Mouse (Mus musculus) heart, postnatal 10 days (tissue): ENCODE measurements around the gene Stk11. TPM values are rescaled to one million over a fixed set of nuclear protein-coding genes. Genes with fewer than 3 reads are reported as not detected.

Experiments used
- DNase-seq, 2 experiments: peaks; one replicate each; pipeline ENCODE4 v3.0.0; 2021
- intact Hi-C: fragments of 180-260 bp; cut with DNase I; formaldehyde crosslinking; loops from one replicate; pipeline ENCODE4 v1.15.1; 2025
- total RNA-seq, 2 experiments: library from RNA; stranded (reverse); gene quantifications; 2 replicates each; pipeline ENCODE4 v1.2.3; 2021

Gene Stk11
- total RNA-seq, 2 experiments from 2014 or later: 110 to 112 TPM

- intact Hi-C loops: no loop called here
- no peak for DNase-seq
These were observed 8.4 kb downstream of the Stk11 start for GRCm38 (mm10) chr10:80123932-80124562.

DNA sequence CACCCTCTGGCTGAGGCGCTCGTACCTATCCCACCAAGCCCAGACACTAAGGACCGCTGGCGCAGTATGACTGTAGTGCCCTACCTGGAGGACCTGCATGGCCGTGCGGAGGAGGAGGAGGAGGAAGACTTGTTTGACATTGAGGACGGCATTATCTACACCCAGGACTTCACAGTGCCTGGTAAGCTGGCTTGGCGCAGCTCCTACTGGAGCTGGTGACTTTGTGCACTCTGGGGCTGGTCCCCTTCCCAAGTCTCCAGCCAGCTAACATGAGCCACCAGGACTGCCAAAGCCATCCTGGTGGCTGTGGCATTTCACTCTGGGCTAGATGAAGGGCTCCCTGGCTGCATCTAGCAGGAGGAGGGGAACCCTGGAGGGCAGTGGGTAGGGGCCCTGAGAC is 12.3 kb downstream of the Stk11 start:
- intact Hi-C loops: no loop called here
- DNase-seq: no peak

GRCm38 (mm10) chr10:80129846-80130245 is 14.2 kb downstream of the Stk11 start:
- no peak for DNase-seq
- intact Hi-C loops: no loop called here

- intact Hi-C loops: no loop called here
- DNase-seq: no peak
These were observed 14.9 kb downstream of the Stk11 start for GRCm38 (mm10) chr10:80130403-80131031.

GRCm38 (mm10) chr10:80131316-80131951 is 15.8 kb downstream of the Stk11 start:
- peak in 1 of 2 experiments; percentile 16 for DNase-seq
- intact Hi-C loops: no loop called here

DNA sequence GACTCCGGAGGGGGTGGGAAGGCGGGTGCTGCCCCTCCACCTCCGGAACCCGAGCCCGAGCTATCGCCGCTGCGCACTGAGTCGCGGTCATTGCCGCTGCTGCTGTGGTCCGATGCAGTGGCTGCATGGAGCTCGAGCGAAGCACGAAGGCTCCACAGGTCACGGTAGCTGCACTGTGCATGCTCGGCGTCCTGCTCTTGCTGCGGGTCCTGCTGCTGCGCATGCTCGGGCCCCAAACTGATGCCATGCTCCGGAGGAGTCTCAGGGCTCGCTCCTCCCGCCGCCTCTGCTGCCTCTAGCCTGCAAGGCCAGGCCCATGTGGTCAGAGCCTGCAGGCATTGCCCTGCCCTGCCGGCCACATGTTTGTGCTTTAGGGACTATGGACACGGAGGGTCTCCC is 16.3 kb downstream of the Stk11 start:
- intact Hi-C loops: no loop called here
- no peak for DNase-seq

- peak; percentile 77 to 81 for DNase-seq
- intact Hi-C loops: no loop called here
These were observed 17.7 kb downstream of the Stk11 start for GRCm38 (mm10) chr10:80133226-80133849.

- intact Hi-C loops: no loop called here
- DNase-seq: no peak
These were observed 18.8 kb downstream of the Stk11 start for GRCm38 (mm10) chr10:80134421-80134820.

DNA sequence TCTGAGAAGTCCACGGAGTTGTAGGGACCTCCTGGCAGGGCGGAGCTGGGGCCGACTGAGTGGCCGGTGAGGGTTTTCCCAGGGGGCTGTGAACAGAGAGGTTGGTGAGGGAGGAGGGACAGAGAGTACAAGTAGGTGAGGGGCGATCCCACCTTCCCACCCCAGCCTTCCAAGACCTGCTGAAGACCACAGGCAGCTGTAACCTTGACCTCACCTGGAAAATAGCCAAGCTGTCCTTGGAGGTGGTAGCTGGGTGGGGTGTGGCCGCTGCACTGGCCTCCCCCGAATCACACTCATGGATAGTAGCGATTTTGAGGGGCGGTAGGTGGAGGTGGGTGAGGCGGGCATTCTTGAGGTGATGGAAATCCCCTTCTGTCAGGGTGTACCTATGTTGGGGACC is 19.6 kb downstream of the Stk11 start:
- no peak for DNase-seq
- intact Hi-C loops: no loop called here

GRCm38 (mm10) chr10:80135641-80136040 is 20.0 kb downstream of the Stk11 start:
- no peak for DNase-seq
- intact Hi-C loops: no loop called here

DNA sequence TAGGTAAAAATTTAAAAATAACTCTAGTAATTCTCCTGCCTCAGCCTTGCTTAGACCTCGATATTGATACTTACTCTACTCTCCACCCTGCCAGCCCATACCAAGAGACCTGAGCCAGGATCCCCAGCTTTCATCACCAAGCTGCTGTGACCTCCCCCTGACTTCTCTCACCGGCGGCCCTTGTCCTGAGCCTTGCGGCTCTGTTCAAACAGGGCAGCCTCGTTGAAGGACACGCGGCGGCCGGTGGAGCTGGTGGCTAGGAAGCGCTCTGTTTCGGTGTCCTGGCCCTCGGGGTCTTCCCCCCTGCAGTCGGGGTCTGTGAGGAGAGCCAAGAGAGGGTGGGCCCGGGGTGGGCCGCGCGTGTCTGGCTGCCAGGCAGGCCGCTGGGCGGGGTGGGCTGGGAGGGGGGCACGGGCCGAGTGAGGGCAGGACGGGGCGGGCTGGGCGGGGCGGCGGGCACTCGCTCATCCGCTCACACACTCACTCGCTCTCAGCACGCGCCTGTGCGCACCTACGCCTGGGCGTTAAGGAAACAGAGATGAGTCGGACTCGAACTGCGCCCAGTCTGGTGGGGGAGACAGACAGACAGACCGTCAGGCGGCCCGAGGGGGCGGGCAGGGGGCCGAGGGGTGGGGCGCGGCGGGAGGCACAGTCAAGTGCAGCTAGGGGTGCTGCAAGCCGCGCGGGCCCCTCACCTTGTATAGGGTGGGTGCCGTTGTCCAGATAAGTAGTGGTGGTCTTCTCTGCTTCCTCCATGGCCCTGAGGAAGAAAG is 20.8 kb downstream of the Stk11 start:
- intact Hi-C loops: no loop called here
- peak in 1 of 2 experiments; percentile 14 for DNase-seq

DNA sequence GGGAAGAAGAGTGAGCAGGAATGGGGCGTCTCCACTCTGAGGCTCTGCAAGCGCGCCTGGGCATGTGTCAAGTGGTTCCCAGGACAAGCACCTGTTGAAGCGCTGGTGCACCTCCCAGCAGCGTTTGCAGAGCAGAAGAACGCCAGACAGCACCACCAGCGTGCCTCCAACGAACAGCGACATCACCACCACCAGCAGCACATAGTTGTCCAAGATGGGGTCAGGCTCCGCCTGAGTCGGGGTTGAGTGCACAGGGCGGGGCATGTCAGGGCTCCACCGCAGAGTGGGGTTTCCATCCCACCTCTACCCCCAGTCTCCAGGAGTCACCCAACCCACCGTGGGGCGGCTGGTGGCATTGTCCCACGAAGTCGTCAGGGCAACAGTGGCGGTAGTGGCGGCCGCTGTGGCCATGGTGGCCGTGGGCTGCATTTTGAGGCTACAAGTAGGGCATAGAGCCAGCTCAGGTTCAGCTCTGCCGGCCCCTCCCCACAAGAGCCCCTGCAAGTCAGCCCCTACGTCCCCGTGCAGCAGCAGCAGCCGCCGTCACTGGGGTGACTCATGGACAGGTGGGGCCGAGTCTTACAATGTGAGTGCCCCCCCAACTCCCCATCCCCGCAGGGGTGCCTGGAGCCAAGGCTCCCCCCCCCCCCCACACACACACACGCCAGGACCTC is 21.5 kb downstream of the Stk11 start:
- intact Hi-C loops: no loop called here
- peak in 1 of 2 experiments; percentile 13 for DNase-seq

DNA sequence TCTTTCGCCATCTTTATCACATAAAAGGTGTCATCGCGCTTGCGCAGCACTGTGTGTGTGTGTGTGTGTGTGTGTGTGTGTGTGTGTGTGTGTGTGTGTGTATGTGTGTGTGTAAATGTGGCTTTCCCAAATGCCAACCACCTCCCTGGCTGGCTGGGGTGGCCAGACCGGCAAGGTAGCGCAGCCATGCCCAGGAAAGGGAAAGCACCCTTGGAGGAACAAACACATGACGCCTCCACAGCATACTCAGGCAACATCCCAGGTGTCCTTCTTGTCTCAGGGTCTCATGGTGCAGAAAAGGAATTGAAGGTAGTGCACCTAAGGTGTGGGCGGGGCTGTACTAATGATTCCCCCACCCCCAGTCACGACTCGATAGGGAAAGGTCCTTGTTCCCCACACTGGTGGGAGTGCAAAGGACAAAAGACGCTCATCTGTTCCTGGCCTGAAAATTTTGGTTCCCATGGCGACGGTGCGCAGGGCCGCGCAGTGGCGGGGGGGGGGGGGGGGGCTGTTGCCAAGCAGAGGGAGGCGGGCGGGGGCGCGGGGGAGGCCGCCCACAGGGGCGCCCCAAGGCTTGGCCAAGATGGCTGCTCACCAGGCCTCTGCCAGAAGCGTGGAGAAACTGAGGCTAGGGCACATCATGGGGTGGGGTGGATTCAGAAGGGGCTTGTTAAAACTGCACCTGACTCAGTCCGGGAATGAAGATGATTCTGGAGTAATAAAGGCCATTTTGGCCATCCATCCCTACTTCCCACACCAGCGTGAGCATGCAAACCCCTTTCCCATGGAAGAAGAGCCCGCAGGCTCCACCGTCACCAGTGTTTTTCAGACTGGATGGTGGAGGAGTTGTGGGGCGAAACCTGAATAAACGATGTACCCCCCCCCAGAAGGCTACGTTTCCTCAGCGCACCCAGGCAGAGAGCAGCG is 22.3 kb downstream of the Stk11 start:
- DNase-seq: peak in 1 of 2 experiments; percentile 25
- intact Hi-C loops: no loop called here

DNA sequence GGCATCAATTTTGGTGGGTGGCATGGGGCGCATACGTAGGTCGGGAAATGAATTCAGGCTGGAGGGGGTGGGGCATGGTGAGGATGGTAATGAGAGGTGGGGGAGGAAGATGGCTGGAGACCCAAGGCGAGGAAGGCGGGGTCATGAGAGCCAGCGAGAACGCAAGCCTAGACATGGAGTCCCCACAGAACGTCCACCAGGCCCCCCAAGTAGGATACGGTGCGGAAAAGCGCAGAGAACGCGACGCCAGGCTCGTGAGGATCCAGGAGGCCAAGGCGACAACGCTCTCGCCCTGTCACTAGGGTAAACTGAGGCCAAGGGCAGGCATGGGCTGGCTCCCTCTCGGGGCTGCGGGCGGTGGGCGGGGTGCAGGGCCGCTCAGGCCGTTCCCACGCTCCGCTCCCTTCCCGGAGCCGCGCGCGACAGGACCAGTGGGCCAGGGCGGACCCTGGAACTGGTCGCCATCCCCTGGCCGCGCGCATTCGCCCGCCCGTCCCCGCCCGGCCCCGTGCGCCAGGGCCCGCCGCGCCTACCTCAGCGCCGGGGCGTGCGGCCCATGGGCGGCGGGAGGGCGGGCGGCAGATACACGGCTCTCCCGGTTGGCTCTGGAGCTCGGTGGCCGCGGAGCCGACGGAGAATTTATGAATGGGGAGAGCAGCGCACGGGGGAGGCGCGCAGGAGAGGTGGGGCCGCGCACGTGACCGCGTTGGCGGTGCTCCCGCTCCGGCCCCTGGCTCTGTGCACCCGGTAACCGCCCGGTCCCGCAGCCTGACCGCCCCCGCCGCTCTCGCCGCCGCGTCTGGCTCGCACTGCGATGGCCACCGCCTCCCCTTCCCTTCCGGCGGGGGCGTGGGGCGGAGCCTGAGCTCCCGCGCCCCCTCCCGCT is 23.2 kb downstream of the Stk11 start, which contains the start of gene Atp5d:
Gene Atp5d, plus strand, starts transcription at position 80 of the 886 bp plus-strand sequence.
- peak; percentile 64 to 70 for DNase-seq
- intact Hi-C loops: no loop called here

DNA sequence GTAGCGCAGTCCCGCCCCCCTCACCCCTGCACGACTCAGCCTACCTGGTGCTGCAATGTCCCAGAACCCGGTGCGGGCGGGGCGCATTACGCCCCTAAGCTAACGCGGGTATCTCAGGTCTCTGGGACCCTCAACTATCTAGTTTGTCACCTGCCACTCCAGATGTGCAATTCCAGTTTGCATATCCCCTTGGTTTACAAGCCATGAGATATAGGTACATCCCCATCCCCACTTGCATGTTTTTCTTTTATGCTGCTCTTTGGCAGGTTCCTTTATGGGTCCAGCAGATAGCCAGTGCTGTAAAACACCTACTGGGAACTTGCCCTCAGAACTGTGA is 23.8 kb downstream of the Stk11 start:
- no peak for DNase-seq
- intact Hi-C loops: no loop called here

DNA sequence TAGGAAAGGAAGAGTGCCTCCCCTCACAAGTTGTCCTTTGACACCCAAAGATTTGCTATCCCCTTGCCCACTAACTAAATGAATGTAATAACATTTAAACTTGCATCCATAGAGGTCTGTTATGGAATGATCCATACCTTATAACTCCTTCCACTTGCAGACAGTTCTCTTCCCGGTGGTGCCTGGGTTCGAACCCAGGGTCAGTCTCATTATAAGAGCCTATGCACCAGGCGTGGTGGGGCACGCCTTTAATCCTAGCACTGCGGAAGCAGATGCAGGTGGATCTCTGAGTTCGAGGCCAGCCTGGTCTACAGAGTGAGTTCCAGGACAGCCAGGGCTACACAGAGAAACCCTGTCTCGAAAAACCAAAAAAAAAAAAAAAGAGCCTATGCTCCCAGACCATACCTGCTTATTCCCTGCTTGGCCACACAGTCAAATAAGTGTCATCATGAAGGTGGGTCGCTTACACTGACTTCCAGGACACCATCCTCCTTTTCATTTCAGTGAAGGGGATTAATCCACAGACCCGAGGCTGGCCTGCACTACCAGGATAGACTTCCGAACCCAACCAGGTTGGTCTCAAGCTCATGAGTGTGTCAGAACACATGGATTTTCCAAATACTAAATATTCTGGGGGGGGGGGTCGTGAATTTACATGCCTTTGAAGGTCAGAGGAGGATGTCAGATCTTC is 24.5 kb downstream of the Stk11 start:
- DNase-seq: no peak
- intact Hi-C loops: loop anchor here (2.0 to 5.0 kb wide), 3 partner anchors 23 to 283 kb away; partner anchors contain the start of gene Cnn2

DNA sequence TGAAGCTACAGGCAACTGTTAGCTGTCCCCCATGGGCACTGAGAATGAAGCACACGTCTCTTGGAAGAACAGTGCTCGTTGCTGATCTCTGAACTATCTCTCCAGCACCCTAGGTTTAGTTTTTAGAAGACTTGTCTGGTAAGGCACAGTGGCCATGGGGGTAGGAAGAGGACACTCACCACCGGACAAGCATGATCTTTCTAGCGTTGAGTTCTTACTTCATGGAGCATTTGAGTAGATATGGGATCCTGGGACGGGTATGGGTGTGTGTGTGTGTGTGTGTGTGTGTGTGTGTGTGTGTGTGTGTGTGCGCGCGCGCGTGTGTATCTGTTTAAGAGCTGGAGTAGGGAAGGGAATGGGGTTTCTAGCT is 25.0 kb downstream of the Stk11 start, which contains the start of gene Cbarp:
Gene Cbarp, minus strand, starts transcription at position 170 of the 370 bp plus-strand sequence.
- no peak for DNase-seq
- intact Hi-C loops: loop anchor here (2.0 to 5.0 kb wide), 3 partner anchors 24 to 283 kb away; partner anchors contain the start of gene Cnn2
